Mouse (Mus musculus): ENCODE measurements at regions not wholly inside any gene's neighbourhood (a gene's known extent, or its start where the extent isn't known, plus 50 kb on each side); places are given as distances from the start of the nearest gene placed in this dataset.

GRCm38 (mm10) chr16:86776086-86776485 is 577.9 kb upstream of the N6amt1 start:
- Histone ChIP-seq H3K9ac (no peak overlapping the region), H3K27me3 (no peaks in the 10 kb centered on the region), H3K4me1 (replicated peaks) (no peaks in the 10 kb centered on the region), H3K27ac (replicated peaks) (no peak overlapping the region), H3K4me3 (replicated peaks) (no peak overlapping the region), H3K36me3 (replicated peaks) (no peaks in the 10 kb centered on the region), H3K4me2 (no peak overlapping the region), H3K9me3 (replicated peaks) (no peaks in the 10 kb centered on the region)
- no peak for ATAC-seq (ENCODE audit: insufficient read depth)
- WGBS (ENCODE audit: insufficient replicate concordance): 48% methylated on average over 2 of the region's 2 CpGs

- H3K4me3 ChIP-seq (replicated peaks): no peak overlapping the region
- H3K27ac ChIP-seq (replicated peaks): no peak overlapping the region
- H3K9me3 ChIP-seq (replicated peaks): no peaks in the 10 kb centered on the region
- no peak for ATAC-seq (ENCODE audit: insufficient read depth)
- no peaks in the 10 kb centered on the region for H3K4me1 ChIP-seq (replicated peaks)
- no peaks in the 10 kb centered on the region for H3K27me3 ChIP-seq
- no peak overlapping the region for H3K4me2 ChIP-seq
- whole genome bisulfite sequencing (ENCODE audit: insufficient replicate concordance): 31% methylated on average over 1 of the region's 1 CpGs
- H3K36me3 ChIP-seq (replicated peaks): no peaks in the 10 kb centered on the region
- H3K9ac ChIP-seq: no peak overlapping the region
Observed at GRCm38 (mm10) chr16:86772586-86772985, 581.4 kb upstream of the N6amt1 start.

- H3K4me3 ChIP-seq (replicated peaks): no peak overlapping the region
- WGBS (ENCODE audit: insufficient replicate concordance): 63% methylated on average over 3 of the region's 3 CpGs
- no peak overlapping the region for H3K4me2 ChIP-seq
- no peaks in the 10 kb centered on the region for H3K36me3 ChIP-seq (replicated peaks)
- H3K9me3 ChIP-seq (replicated peaks): no peaks in the 10 kb centered on the region
- no peak overlapping the region for H3K9ac ChIP-seq
- no peaks in the 10 kb centered on the region for H3K27me3 ChIP-seq
- no peak for ATAC-seq (ENCODE audit: insufficient read depth)
- H3K27ac ChIP-seq (replicated peaks): no peak overlapping the region
- no peaks in the 10 kb centered on the region for H3K4me1 ChIP-seq (replicated peaks)
Observed at GRCm38 (mm10) chr16:86768912-86769311, 585.1 kb upstream of the N6amt1 start.

- ATAC-seq (ENCODE audit: insufficient read depth): no peak
- Histone ChIP-seq H3K9ac (no peak overlapping the region), H3K4me2 (no peak overlapping the region), H3K27ac (replicated peaks) (no peak overlapping the region), H3K27me3 (no peaks in the 10 kb centered on the region), H3K4me3 (replicated peaks) (no peak overlapping the region), H3K36me3 (replicated peaks) (no peaks in the 10 kb centered on the region), H3K4me1 (replicated peaks) (no peaks in the 10 kb centered on the region), H3K9me3 (replicated peaks) (no peaks in the 10 kb centered on the region)
- WGBS (ENCODE audit: insufficient replicate concordance): 51% methylated on average over 3 of the region's 3 CpGs
Observed at GRCm38 (mm10) chr16:86768355-86768754, 585.6 kb upstream of the N6amt1 start.

GRCm38 (mm10) chr16:86765974-86766373 is 588.0 kb upstream of the N6amt1 start:
- no peaks in the 10 kb centered on the region for H3K36me3 ChIP-seq (replicated peaks)

GRCm38 (mm10) chr16:86741236-86741635 is 612.7 kb upstream of the N6amt1 start:
- Histone ChIP-seq H3K36me3 (replicated peaks) (no peaks in the 10 kb centered on the region), H3K4me2 (no peak overlapping the region), H3K27me3 (no peaks in the 10 kb centered on the region), H3K9ac (no peak overlapping the region), H3K9me3 (replicated peaks) (no peaks in the 10 kb centered on the region), H3K4me1 (replicated peaks) (no peaks in the 10 kb centered on the region), H3K27ac (replicated peaks) (no peak overlapping the region), H3K4me3 (replicated peaks) (no peak overlapping the region)
- ATAC-seq (ENCODE audit: insufficient read depth): no peak
- 52% methylated on average over 5 of the region's 5 CpGs for WGBS (ENCODE audit: insufficient replicate concordance)

More at GRCm38 (mm10) chr16:86765974-86766373, 588.0 kb upstream of the N6amt1 start:
- H3K9ac ChIP-seq: no peak overlapping the region
- 68% methylated on average over 8 of the region's 8 CpGs for WGBS (ENCODE audit: insufficient replicate concordance)
- no peak overlapping the region for H3K4me2 ChIP-seq
- H3K4me1 ChIP-seq (replicated peaks): no peaks in the 10 kb centered on the region
- H3K27me3 ChIP-seq: no peaks in the 10 kb centered on the region
- H3K9me3 ChIP-seq (replicated peaks): no peaks in the 10 kb centered on the region
- no peak overlapping the region for H3K4me3 ChIP-seq (replicated peaks)
- no peak for ATAC-seq (ENCODE audit: insufficient read depth)
- H3K27ac ChIP-seq (replicated peaks): no peak overlapping the region

- no peaks in the 10 kb centered on the region for H3K36me3 ChIP-seq (replicated peaks)
- no peaks in the 10 kb centered on the region for H3K4me1 ChIP-seq (replicated peaks)
- ATAC-seq (ENCODE audit: insufficient read depth): no peak
- no peak overlapping the region for H3K9ac ChIP-seq
- no peak overlapping the region for H3K4me2 ChIP-seq
- H3K4me3 ChIP-seq (replicated peaks): no peak overlapping the region
- H3K27me3 ChIP-seq: no peaks in the 10 kb centered on the region
- WGBS (ENCODE audit: insufficient replicate concordance): 42% methylated on average over 5 of the region's 5 CpGs
- no peaks in the 10 kb centered on the region for H3K9me3 ChIP-seq (replicated peaks)
- H3K27ac ChIP-seq (replicated peaks): no peak overlapping the region
Observed at GRCm38 (mm10) chr16:86718982-86719771, 634.8 kb upstream of the N6amt1 start.

GRCm38 (mm10) chr16:86718353-86718752 is 635.6 kb upstream of the N6amt1 start:
- no peak for ATAC-seq (ENCODE audit: insufficient read depth)
- Histone ChIP-seq H3K27me3 (no peaks in the 10 kb centered on the region), H3K4me3 (replicated peaks) (no peak overlapping the region), H3K36me3 (replicated peaks) (no peaks in the 10 kb centered on the region), H3K9ac (no peak overlapping the region), H3K27ac (replicated peaks) (no peak overlapping the region), H3K4me2 (no peak overlapping the region), H3K4me1 (replicated peaks) (no peaks in the 10 kb centered on the region), H3K9me3 (replicated peaks) (no peaks in the 10 kb centered on the region)
- 66% methylated on average over 7 of the region's 7 CpGs for WGBS (ENCODE audit: insufficient replicate concordance)

GRCm38 (mm10) chr16:86701700-86702099 is 652.3 kb upstream of the N6amt1 start:
- H3K27me3 ChIP-seq: no peaks in the 10 kb centered on the region
- H3K27ac ChIP-seq (replicated peaks): no peak overlapping the region
- 43% methylated on average over 4 of the region's 4 CpGs for WGBS (ENCODE audit: insufficient replicate concordance)
- H3K36me3 ChIP-seq (replicated peaks): no peaks in the 10 kb centered on the region
- H3K4me2 ChIP-seq: no peak overlapping the region
- H3K9ac ChIP-seq: no peak overlapping the region
- no peak for ATAC-seq (ENCODE audit: insufficient read depth)
- no peak overlapping the region for H3K4me3 ChIP-seq (replicated peaks)
- no peaks in the 10 kb centered on the region for H3K9me3 ChIP-seq (replicated peaks)
- H3K4me1 ChIP-seq (replicated peaks): no peaks in the 10 kb centered on the region

GRCm38 (mm10) chr16:86694497-86694896 is 659.5 kb upstream of the N6amt1 start:
- ATAC-seq (ENCODE audit: insufficient read depth): no peak
- no peak overlapping the region for H3K27ac ChIP-seq (replicated peaks)
- no peaks in the 10 kb centered on the region for H3K4me1 ChIP-seq (replicated peaks)
- WGBS (ENCODE audit: insufficient replicate concordance): 36% methylated on average over 3 of the region's 3 CpGs
- H3K4me2 ChIP-seq: no peak overlapping the region
- H3K9ac ChIP-seq: no peak overlapping the region
- no peaks in the 10 kb centered on the region for H3K36me3 ChIP-seq (replicated peaks)
- H3K27me3 ChIP-seq: no peaks in the 10 kb centered on the region
- H3K4me3 ChIP-seq (replicated peaks): no peak overlapping the region
- no peaks in the 10 kb centered on the region for H3K9me3 ChIP-seq (replicated peaks)

- Histone ChIP-seq H3K9ac (no peak overlapping the region), H3K4me1 (replicated peaks) (no peaks in the 10 kb centered on the region), H3K27me3 (no peaks in the 10 kb centered on the region), H3K4me3 (replicated peaks) (no peak overlapping the region), H3K4me2 (no peak overlapping the region), H3K9me3 (replicated peaks) (no peaks in the 10 kb centered on the region), H3K36me3 (replicated peaks) (no peaks in the 10 kb centered on the region), H3K27ac (replicated peaks) (no peak overlapping the region)
- WGBS (ENCODE audit: insufficient replicate concordance): 62% methylated on average over 3 of the region's 3 CpGs
- no peak for ATAC-seq (ENCODE audit: insufficient read depth)
Observed at GRCm38 (mm10) chr16:86659154-86659553, 694.8 kb upstream of the N6amt1 start.

GRCm38 (mm10) chr16:86647316-86647715 is 706.7 kb upstream of the N6amt1 start:
- H3K27me3 ChIP-seq: no peaks in the 10 kb centered on the region
- WGBS (ENCODE audit: insufficient replicate concordance): 66% methylated on average over 5 of the region's 5 CpGs
- H3K9ac ChIP-seq: no peak overlapping the region
- no peaks in the 10 kb centered on the region for H3K9me3 ChIP-seq (replicated peaks)
- no peak overlapping the region for H3K4me3 ChIP-seq (replicated peaks)
- no peak for ATAC-seq (ENCODE audit: insufficient read depth)
- no peak overlapping the region for H3K27ac ChIP-seq (replicated peaks)
- no peak overlapping the region for H3K4me2 ChIP-seq
- H3K4me1 ChIP-seq (replicated peaks): no peaks in the 10 kb centered on the region
- H3K36me3 ChIP-seq (replicated peaks): no peaks in the 10 kb centered on the region
